Mouse (Mus musculus) retina, embryonic 14.5 days (tissue): ENCODE measurements at regions not wholly inside any gene's neighbourhood (a gene's known extent, or its start where the extent isn't known, plus 50 kb on each side); places are given as distances from the start of the nearest gene placed in this dataset.
A peak's percentile ranks its signal among the peaks of the same experiment; 100 is the strongest.
"Not testable (repeated sequence)": the region's sequence is repeated elsewhere in the genome, so short reads cannot be mapped to it uniquely, and the experiment has no call there.

Source experiments
- DNase-seq: peaks from one replicate; pipeline ENCODE4 v3.0.0-alpha.2; 2015; ENCODE audit warnings: low spot score

DNA sequence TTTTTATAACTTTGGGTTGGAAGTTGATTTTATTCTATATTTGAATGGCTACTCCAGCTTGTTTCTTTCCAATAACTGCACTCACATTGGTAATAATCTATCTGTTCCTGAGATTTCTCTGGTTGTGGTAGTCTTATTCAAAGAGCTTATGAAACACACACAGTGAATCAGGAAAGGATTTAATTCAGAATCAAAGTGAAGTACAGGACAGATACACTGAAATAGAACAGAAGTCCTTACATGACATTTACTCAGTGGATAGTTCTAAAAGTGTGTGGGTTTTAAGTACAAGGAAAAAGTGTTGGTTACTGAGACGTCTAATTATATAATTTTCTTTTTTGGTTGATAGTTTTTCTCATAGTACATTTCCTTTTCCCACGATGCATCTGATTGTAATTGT lies 859.7 kb downstream of the Rpia start:
- DNase-seq: no peak

DNA sequence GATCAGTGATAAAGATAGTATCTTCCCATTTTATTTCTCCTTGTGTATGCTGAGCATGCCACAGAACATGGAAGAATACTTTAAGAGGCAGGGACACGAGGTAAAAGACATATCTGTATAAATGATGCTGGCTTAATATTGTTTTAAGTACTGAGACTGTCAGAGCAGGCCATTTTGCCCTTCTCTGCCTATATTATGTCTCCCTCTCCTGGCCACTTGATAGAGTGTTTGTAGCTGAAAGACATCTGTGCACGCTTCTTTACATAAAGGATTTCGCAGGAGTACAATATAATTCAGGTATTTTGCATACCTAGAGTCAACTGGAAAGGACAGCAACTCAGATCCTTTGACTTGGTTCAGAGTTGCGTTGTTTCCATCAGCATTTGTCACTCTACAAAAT lies 877.3 kb downstream of the Rpia start:
- peak; percentile 21 for DNase-seq

DNA sequence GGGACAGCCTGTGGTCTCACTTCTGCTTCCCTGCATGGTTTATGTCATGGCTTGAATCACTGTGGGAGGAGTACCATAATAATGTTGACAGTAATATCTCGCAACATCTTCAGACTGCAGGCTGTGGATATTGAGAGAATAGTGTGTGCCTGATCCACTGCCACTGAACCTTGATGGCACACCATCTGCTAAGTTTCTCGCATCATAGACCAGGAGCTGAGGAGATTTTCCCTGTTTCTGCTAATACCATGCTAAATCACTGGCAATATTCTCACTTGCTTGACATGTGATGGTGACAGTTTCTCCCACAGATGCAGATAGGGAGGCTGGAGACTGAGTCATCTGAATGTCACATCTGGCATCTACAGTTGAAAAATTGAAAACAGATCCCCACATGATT lies 912.7 kb downstream of the Rpia start:
- no peak for DNase-seq

DNA sequence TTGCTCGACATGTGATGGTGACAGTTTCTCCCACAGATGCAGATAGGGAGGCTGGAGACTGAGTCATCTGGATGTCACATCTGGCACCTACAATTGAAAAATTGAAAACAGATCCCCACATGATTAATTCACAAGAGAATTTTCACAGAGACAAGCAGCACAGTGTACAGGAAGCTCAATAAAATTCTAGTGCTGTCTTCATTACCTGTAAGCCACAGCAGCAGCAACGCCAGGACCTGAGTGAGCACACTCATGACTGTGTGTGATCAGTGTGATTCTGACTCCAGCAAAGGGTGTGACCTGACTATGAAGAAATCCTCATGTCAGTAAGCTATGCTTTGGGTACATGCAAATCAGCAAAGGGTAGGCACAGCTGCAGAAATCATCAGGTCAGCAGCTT lies 933.4 kb downstream of the Rpia start:
- DNase-seq: not testable (repeated sequence)

DNA sequence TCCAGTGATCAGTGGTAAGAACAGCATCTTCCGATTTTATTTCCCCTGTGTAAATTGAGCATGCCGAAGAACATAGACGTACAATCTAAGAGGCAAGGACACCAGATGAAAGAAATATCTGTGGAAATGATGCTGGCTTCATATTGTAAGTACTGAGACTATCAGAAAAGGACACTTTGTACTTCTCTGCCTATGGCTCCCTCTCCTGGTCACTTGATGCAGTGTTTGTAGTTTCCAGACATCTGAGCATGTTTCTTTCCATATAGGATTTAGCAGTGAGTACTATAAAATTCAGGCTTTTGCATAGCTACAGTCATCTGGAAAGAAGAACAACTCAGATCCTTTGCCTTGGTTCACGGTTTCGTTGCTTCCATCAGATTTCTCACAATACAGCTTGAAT lies 963.4 kb downstream of the Rpia start:
- DNase-seq: peak; percentile 27

DNA sequence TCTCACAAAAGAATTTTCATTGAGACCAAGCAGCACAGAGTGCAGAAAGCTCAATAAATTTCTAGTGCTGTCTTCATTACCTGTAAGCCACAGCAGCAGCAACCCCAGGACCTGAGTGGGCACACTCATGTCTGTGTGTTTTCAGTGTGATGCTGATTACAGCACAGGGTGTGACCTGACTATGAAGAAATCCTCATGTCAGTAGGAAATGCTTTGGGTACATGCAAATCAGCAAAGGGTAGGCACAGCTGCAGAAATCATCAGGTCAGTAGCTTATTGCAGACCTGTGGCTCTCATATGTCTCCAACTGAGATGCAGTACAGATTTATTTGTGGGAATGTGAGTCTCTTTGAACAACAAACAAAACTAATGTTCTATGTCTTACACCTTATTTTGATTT lies 977.1 kb downstream of the Rpia start:
- not testable (repeated sequence) for DNase-seq

DNA sequence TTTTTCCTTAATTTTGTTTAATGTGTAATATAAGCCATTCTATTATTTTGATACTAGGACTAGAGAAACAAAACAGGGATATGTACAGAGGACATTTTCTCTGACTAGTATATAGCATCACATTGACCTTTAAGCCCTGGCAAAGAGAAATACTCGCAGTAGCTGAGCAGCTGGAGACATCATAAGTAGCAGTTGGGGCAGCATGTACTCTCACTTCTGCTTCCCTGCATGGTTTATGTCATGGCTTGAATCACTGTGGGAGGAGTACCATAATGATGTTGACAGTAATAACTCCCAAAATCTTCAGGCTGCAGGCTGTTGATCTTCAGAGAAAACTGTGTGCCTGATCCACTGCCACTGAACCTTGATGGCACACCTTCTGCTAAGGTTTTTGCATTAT lies 977.7 kb downstream of the Rpia start:
- not testable (repeated sequence) for DNase-seq

DNA sequence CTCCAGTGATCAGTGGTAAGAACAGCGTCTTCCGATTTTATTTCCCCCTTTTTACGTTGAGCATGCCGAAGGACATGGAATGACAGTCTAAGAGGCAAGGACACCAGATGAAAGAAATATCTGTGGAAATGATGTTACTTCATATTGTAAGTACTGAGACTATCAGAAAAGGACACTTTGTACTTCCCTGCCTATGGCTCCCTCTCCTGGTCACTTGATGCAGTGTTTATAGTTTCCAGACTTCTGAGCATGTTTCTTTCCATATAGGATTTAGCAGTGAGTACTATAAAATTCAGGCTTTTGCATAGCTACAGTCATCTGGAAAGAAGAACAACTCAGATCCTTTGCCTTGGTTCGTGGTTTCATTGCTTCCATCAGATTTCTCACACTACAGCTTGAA lies 1011.7 kb downstream of the Rpia start:
- DNase-seq: peak; percentile 27

DNA sequence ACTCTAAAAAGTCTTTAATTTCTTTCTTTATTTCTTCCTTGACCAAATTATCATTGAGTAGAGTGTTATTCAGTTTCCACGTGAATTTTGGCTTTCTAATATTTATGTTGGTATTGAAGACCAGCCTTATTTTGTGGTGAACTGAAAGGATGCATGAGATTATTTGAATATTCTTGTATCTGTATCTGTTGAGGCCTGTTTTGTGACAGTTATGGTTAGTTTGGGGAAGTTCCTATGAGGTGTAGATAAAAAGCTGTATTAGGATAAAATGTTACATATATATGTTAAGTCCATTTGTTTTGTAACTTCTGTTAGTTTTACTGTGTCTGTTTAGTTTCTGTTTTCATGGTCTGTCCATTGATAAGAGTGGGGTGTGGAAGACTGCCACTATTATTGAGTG lies 1014.7 kb downstream of the Rpia start:
- not testable (repeated sequence) for DNase-seq

DNA sequence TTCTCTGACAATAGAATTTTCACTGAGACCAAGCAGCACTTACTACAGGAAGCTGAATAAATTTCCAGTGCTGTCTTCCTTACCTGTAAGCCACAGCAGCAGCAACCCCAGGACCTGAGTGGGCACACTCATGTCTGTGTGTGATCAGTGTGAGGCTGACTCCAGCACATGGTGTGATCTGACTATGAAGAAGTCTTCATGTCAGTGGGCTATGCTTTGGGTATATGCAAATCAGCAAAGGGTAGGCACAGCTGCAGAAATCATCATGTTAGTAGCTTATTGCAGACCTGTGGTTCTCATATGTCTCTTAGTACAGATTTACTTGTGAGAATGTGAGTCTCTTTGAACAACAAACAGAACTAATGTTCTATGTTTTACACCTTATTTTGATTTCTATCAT lies 1027.2 kb downstream of the Rpia start:
- no peak for DNase-seq

DNA sequence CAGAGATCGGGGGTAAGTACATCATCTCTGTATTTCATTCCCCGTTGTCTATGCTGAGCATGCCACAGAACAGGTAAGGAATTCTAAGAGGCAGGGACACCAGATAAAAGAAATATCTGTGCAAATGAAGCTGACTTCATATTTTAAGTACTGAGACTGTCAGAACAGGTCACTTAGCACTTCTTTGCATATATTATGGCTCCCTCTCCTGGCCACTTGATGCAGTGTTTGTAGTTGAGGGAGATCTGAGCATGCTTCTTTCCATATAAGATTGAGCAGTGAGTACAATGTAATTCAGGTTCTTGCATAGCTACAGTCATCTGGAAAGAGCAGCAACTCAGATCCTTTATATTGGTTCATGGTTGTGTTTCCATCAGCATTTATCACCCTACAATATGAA lies 1033.4 kb downstream of the Rpia start:
- DNase-seq: peak; percentile 44

DNA sequence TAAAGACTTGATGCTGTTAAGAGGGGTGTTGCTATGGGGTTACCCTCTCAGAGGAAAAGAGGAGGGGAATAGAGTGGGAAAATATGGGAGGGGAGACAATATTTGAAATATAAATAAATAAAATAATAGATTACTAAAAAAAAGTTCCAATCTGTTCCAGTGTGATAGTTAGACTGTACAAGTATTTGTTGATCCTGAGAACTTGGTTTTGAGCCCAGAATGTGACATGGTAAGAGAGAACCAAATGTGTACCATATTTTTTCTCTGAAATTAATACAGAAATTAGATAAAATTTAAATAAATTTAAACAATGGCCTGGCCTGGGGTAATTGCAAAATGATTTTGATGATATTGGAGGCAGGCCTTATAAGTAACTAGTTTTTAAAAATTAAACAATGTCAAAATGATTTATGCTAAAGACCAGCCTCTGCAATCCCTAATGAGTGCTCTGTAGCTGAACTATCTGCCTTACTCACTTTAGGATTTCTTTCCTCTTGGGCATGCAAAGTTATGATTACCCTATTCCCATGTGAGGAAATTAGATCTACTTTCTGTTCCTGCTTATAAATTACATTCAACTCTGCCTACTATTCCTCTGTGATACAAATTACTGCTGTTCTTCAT lies 1052.9 kb downstream of the Rpia start:
- no peak for DNase-seq

DNA sequence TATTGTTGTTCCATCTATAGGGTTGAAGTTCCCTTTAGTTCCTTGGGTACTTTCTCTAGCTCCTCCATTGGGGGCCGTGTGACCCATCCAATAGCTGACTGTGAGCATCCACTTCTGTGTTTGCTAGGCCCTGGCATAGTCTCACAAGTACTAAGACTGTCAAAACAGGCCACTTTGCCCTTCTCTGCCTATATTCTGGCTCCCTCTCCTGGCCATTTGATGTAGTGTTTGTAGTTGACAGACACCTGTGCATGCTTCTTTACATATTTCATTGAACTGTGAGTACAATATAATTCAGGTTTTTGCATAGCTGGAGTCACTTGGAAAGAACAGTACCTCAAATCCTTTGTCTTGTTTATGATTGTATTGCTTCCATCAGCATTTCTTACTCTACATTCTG lies 1059.2 kb downstream of the Rpia start:
- peak; percentile 43 for DNase-seq

DNA sequence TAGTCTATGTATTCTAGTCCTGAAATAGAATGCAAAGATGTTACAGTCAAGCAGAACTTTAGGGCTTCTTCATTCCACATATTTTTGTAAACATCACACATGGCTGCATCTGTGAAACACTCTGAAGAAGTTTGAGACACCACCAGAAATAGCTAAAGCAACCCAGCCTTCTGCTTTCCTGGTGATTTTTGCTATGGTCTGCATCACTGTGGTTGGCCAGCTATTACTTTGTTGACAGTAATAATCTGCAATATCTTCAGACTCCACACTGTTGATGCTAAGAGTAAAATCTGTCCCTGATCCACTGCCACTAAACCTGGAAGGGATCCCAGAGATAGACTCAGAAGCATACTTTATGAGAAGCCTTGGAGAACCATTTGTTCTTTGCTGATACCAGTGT lies 1065.7 kb downstream of the Rpia start:
- no peak for DNase-seq

DNA sequence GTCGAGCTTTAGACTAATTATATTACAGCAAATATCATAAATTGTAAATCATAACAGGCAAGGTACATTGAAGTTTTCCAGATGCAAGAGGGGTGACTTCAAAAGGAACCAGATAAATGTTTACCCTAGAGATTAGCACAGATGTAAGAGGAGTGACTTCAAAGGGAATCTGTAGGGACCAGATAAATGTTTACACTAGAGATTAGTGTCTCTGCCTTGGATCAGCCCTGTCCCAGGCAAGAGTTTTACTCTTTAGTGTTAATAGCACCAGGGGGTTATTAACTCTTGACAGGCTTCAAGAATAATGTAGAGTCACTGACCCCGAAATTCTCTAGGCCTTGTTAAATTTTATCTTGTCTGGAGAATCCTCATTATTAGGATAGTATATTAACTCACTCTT lies 1089.2 kb downstream of the Rpia start:
- DNase-seq: not testable (repeated sequence)

DNA sequence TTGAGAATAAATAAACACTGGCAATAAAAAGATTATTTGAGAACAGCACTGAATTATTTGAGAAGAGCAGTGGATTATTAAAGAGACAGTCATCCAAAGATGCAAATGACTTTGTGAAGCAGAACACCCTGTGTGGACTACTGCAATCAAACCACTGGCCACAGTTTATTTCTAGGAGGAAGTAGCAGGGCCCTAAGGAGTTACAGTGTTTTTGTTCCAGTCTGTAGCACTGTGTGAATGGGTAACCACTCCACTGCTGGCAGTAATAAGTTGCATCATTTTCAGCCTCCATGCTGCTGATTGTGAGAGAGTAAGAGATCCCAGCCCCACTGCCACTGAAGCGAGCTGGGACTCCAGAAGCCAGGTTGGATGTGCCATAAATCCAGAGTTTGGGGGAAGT lies 1110.9 kb downstream of the Rpia start:
- DNase-seq: no peak

DNA sequence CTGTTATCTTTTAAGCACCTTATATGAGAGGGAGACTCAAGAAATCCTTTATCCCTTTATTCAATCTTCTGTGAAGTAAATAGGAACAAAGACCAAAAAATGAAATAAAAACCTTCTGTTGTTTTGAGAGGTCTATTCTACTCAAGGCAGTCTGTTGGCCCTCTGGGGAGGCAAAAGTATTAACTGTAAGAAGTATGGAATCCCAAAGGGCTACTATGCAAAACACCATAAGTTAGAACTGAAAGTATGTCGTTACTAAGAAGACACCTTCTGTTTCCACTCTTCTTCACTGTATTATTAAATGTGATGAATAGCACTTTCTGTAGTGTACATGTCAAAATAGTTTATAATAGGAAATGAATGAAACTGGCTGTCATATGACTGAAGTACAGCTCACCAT lies 1129.6 kb downstream of the Rpia start:
- DNase-seq: not testable (repeated sequence)
